Mouse (Mus musculus) MEL (cell line): ENCODE data around the gene Rhobtb3. TPM values are rescaled to one million over a fixed set of nuclear protein-coding genes. Genes with fewer than 3 reads are reported as not detected.

Experiments used
- DNase-seq: peaks from one replicate; pipeline ENCODE4 v3.0.0; 2011; ENCODE audit warnings: low read depth, low spot score
- H3K27ac ChIP-seq: 2 replicates; pipeline ENCODE4 v1.5.1; 2012; ENCODE audit warnings: low read depth, mild to moderate bottlenecking, control low read depth, low read length, moderate library complexity; ENCODE audit not compliant: control insufficient read depth
- H3K27me3 ChIP-seq, 2 experiments: fragments of 150-350 bp in 1 of 2; sonication (generic) in 1 of 2; 2 replicates each; pipeline ENCODE4 v1.6.1; 2012; ENCODE audit warnings: low read length in 2 of 2, mild to moderate bottlenecking in 2 of 2, improper control_type of control experiment in 1 of 2, moderate library complexity in 1 of 2; ENCODE audit not compliant: insufficient read depth in 2 of 2, control insufficient read depth in 1 of 2
- H3K36me3 ChIP-seq, 2 experiments: 2 replicates each; pipeline ENCODE4 v1.6.1; 2012 to 2014; ENCODE audit warnings: low read length in 2 of 2, improper control_type of control experiment in 1 of 2, inconsistent platforms in 1 of 2, mild to moderate bottlenecking in 1 of 2; ENCODE audit not compliant: insufficient read depth in 2 of 2, control insufficient read depth in 1 of 2
- H3K4me1 ChIP-seq, 2 experiments: fragments of 150-350 bp in 1 of 2; sonication (generic) in 1 of 2; 2 replicates each; pipeline ENCODE4 v1.6.1; 2012; ENCODE audit warnings: low read length in 2 of 2, improper control_type of control experiment in 1 of 2, mild to moderate bottlenecking in 1 of 2; ENCODE audit not compliant: insufficient read depth in 2 of 2, control insufficient read depth in 1 of 2
- H3K4me3 ChIP-seq, 2 experiments: fragments of 150-350 bp in 1 of 2; sonication (generic) in 1 of 2; 2 replicates each; pipeline ENCODE4 v1.5.1; 2012; ENCODE audit warnings: low read depth in 2 of 2, low read length in 2 of 2, mild to moderate bottlenecking in 2 of 2, moderate library complexity in 2 of 2, control low read depth in 1 of 2, improper control_type of control experiment in 1 of 2; ENCODE audit not compliant: control insufficient read depth in 1 of 2, insufficient read depth in 1 of 2
- H3K79me2 ChIP-seq: 2 replicates; pipeline ENCODE4 v1.6.1; 2012; ENCODE audit warnings: mild to moderate bottlenecking, low read length, moderate library complexity; ENCODE audit not compliant: control insufficient read depth, poor library complexity, insufficient read depth
- H3K9ac ChIP-seq: 2 replicates; pipeline ENCODE4 v1.6.1; 2012; ENCODE audit warnings: low read depth, mild to moderate bottlenecking, control low read depth, low read length, moderate library complexity; ENCODE audit not compliant: control insufficient read depth, poor library complexity, severe bottlenecking
- H3K9me3 ChIP-seq: fragments of 150-350 bp; sonication (generic); replicated peaks from 2 replicates; pipeline ENCODE4 v1.6.1; 2012; ENCODE audit warnings: mild to moderate bottlenecking, low read length, improper control_type of control experiment, moderate library complexity; ENCODE audit not compliant: insufficient read depth
- CHD2 ChIP-seq: IDR thresholded peaks from 2 replicates; pipeline ENCODE4 v1.6.1; 2011; ENCODE audit warnings: low read length, improper control_type of control experiment
- CTCF ChIP-seq, 3 experiments: IDR thresholded peaks in 2 of 3; conservative IDR thresholded peaks in 1 of 3; 2 replicates each; pipeline ENCODE4 v1.5.1; 2011 to 2012; ENCODE audit warnings: low read length in 3 of 3, low read depth in 2 of 3, mild to moderate bottlenecking in 2 of 3, improper control_type of control experiment in 1 of 3, inconsistent platforms in 1 of 3, mixed read lengths in 1 of 3, moderate library complexity in 1 of 3; ENCODE audit not compliant: control insufficient read depth in 1 of 3, insufficient read depth in 1 of 3, poor library complexity in 1 of 3, severe bottlenecking in 1 of 3
- E2F4 ChIP-seq: IDR thresholded peaks from 2 replicates; pipeline ENCODE4 v1.6.1; 2011; ENCODE audit warnings: low read depth, low read length, improper control_type of control experiment, borderline replicate concordance
- EP300 ChIP-seq, 2 experiments: IDR thresholded peaks; 2 replicates each; pipeline ENCODE4 v1.6.1; 2011; ENCODE audit warnings: improper control_type of control experiment in 2 of 2, low read length in 2 of 2, low read depth in 1 of 2, mild to moderate bottlenecking in 1 of 2
- ETS1 ChIP-seq: IDR thresholded peaks from 2 replicates; pipeline ENCODE4 v1.6.1; 2012; ENCODE audit warnings: low read depth, mild to moderate bottlenecking, inconsistent platforms, low read length, improper control_type of control experiment, moderate library complexity
- HCFC1 ChIP-seq: IDR thresholded peaks from 2 replicates; pipeline ENCODE4 v1.6.1; 2012; ENCODE audit warnings: low read depth, mild to moderate bottlenecking, inconsistent platforms, low read length, improper control_type of control experiment, moderate library complexity
- JUND ChIP-seq: IDR thresholded peaks from 2 replicates; pipeline ENCODE4 v1.6.1; 2011; ENCODE audit warnings: low read depth, mild to moderate bottlenecking, improper control_type of control experiment, low read length
- MAFK ChIP-seq: IDR thresholded peaks from 2 replicates; pipeline ENCODE4 v1.6.1; 2011; ENCODE audit warnings: low read depth, mild to moderate bottlenecking, low read length, improper control_type of control experiment, borderline replicate concordance
- MAX ChIP-seq: IDR thresholded peaks from 2 replicates; pipeline ENCODE4 v1.6.1; 2011; ENCODE audit warnings: low read length, improper control_type of control experiment
- MEF2A ChIP-seq: IDR thresholded peaks from 2 replicates; pipeline ENCODE4 v1.6.1; 2014; ENCODE audit warnings: low read depth, mild to moderate bottlenecking, inconsistent platforms, low read length, improper control_type of control experiment; ENCODE audit not compliant: poor library complexity, insufficient replicate concordance, severe bottlenecking; ENCODE audit errors: extremely low read depth
- MXI1 ChIP-seq: IDR thresholded peaks from 2 replicates; pipeline ENCODE4 v1.6.1; 2011; ENCODE audit warnings: mild to moderate bottlenecking, low read depth, low read length, improper control_type of control experiment
- MYB ChIP-seq: IDR thresholded peaks from 2 replicates; pipeline ENCODE4 v1.6.1; 2011; ENCODE audit warnings: mild to moderate bottlenecking, low read depth, low read length, improper control_type of control experiment
- MYC ChIP-seq: IDR thresholded peaks from 2 replicates; pipeline ENCODE4 v1.6.1; 2011; ENCODE audit warnings: low read depth, mild to moderate bottlenecking, low read length, improper control_type of control experiment, moderate library complexity
- NELFE ChIP-seq: IDR thresholded peaks from 2 replicates; pipeline ENCODE4 v1.6.1; 2011; ENCODE audit warnings: low read depth, low read length, improper control_type of control experiment
- POLR2A ChIP-seq, 2 experiments: IDR thresholded peaks; 2 replicates each; pipeline ENCODE4 v1.6.1; 2011 to 2012; ENCODE audit warnings: low read length in 2 of 2, mild to moderate bottlenecking in 2 of 2, control low read depth in 1 of 2, improper control_type of control experiment in 1 of 2, low read depth in 1 of 2, moderate library complexity in 1 of 2; ENCODE audit not compliant: control insufficient read depth in 1 of 2, insufficient read depth in 1 of 2, poor library complexity in 1 of 2
- POLR2AphosphoS2 ChIP-seq: IDR thresholded peaks from 2 replicates; pipeline ENCODE4 v1.6.1; 2011; ENCODE audit warnings: low read length, improper control_type of control experiment
- POLR2AphosphoS5 ChIP-seq: IDR thresholded peaks from 2 replicates; pipeline ENCODE4 v1.6.1; 2012; ENCODE audit warnings: low read depth, borderline replicate concordance, mild to moderate bottlenecking, inconsistent platforms, low read length, moderate library complexity, mixed read lengths
- RCOR1 ChIP-seq: IDR thresholded peaks from 2 replicates; pipeline ENCODE4 v1.6.1; 2012; ENCODE audit warnings: low read depth, mild to moderate bottlenecking, inconsistent platforms, low read length, improper control_type of control experiment
- TAL1 ChIP-seq: IDR thresholded peaks from 2 replicates; pipeline ENCODE4 v1.6.1; 2012; ENCODE audit warnings: mild to moderate bottlenecking, inconsistent platforms, low read length, moderate library complexity, mixed read lengths
- TCF12 ChIP-seq: IDR thresholded peaks from 2 replicates; pipeline ENCODE4 v1.6.1; 2014; ENCODE audit warnings: low read depth, mild to moderate bottlenecking, inconsistent platforms, low read length, improper control_type of control experiment, moderate library complexity
- USF1 ChIP-seq: IDR thresholded peaks from 2 replicates; pipeline ENCODE4 v1.6.1; 2014; ENCODE audit warnings: low read depth, mild to moderate bottlenecking, inconsistent platforms, low read length, improper control_type of control experiment, moderate library complexity
- USF2 ChIP-seq, 2 experiments: IDR thresholded peaks; 2 replicates each; pipeline ENCODE4 v1.6.1; 2011 to 2012; ENCODE audit warnings: improper control_type of control experiment in 2 of 2, low read length in 2 of 2, borderline replicate concordance in 1 of 2, inconsistent platforms in 1 of 2, low read depth in 1 of 2, mild to moderate bottlenecking in 1 of 2; ENCODE audit not compliant: insufficient read depth in 1 of 2
- ZC3H11A ChIP-seq: IDR thresholded peaks from 2 replicates; pipeline ENCODE4 v1.6.1; 2012; ENCODE audit warnings: low read depth, mild to moderate bottlenecking, inconsistent platforms, low read length, improper control_type of control experiment
- ZKSCAN1 ChIP-seq: IDR thresholded peaks from 2 replicates; pipeline ENCODE4 v1.6.1; 2012; ENCODE audit warnings: low read depth, mild to moderate bottlenecking, inconsistent platforms, low read length, improper control_type of control experiment, moderate library complexity
- ZNF384 ChIP-seq: IDR thresholded peaks from 2 replicates; pipeline ENCODE4 v1.6.1; 2012; ENCODE audit warnings: low read depth, mild to moderate bottlenecking, inconsistent platforms, low read length, improper control_type of control experiment
- polyA plus RNA-seq, 2 experiments: library from polyadenylated mRNA; stranded (reverse) in 1 of 2; unstranded in 1 of 2; fragments of >175 nt in 1 of 2; fragments of >200 nt in 1 of 2; gene quantifications; 2 replicates each; pipeline versions ENCODE4 v1.2.1 to v1.2.4; 2012; ENCODE audit warnings: low replicate concordance in 2 of 2, low read depth in 1 of 2; ENCODE audit not compliant: insufficient read length in 2 of 2, insufficient read depth in 1 of 2, missing spikeins in 1 of 2
- total RNA-seq: library from RNA; depleted of rRNA; stranded (reverse); fragments of 300-350 nt; gene quantifications from 2 replicates; pipeline ENCODE4 v1.2.3, GENCODE M21; 2012

Gene Rhobtb3
- total and polyA plus RNA-seq, 3 experiments, result not detected

DNA sequence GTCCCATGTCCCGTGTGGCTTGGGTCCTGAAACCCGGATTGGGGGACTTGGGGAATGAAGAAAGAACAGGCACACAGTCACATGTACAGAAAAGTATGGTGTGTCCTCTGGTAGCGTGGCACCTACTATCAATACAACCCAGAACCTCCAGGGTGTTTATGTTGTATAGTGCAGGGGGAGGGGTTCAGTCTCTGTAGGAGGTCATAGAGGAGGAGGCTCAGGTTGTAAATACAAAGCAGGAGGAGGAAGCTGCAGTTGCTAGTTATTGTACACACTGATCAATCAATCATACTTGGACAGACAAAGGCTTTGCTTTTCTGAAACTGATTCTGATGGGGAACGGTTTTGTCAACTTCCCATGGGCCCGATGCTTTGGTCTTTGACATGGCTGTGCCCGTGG is 112.0 kb downstream of the Rhobtb3 start:
- TF ChIP-seq MYB (no peak), JUND (no peak), ZC3H11A (no peak), E2F4 (no peak)
- Histone ChIP-seq H3K27ac (no peak overlapping the region), H3K36me3 (no peaks in the 10 kb centered on the region)

GRCm38 (mm10) chr13:75830708-75831107 is 113.0 kb downstream of the Rhobtb3 start:
- no peak overlapping the region for H3K4me3 ChIP-seq
- no peak overlapping the region for H3K9ac ChIP-seq
- DNase-seq, result no peak
- no peaks in the 10 kb centered on the region for H3K36me3 ChIP-seq
- H3K27me3 ChIP-seq, result no peaks in the 10 kb centered on the region; a peak in 1 of 4 replicates
- no peaks in the 10 kb centered on the region for H3K9me3 ChIP-seq
- TF ChIP-seq POLR2AphosphoS2 (no peak), ZKSCAN1 (no peak), POLR2A (IDR thresholded peaks at IDR 0.05; ENCODE audit: control insufficient read depth in 1 of 2, insufficient read depth in 1 of 2, low read depth in 1 of 2, low read length in 2 of 2, poor library complexity in 1 of 2) (no peak), JUND (no peak), USF2 (IDR thresholded peaks at IDR 0.05; ENCODE audit: borderline replicate concordance in 1 of 2, insufficient read depth in 1 of 2, low read depth in 1 of 2, low read length in 2 of 2) (no peak), TAL1 (no peak), ZNF384 (no peak), CTCF (IDR thresholded peaks at IDR 0.05 in 2 of 3, conservative IDR thresholded peaks at IDR 0.05 in 1 of 3; ENCODE audit: control insufficient read depth in 1 of 3, insufficient read depth in 1 of 3, low read depth in 2 of 3, low read length in 3 of 3, poor library complexity in 1 of 3, severe bottlenecking in 1 of 3) (no peak), ZC3H11A (no peak), HCFC1 (no peak), MAX (no peak), MYC (no peak), CHD2 (no peak), E2F4 (no peak), MXI1 (no peak)
- no peaks in the 10 kb centered on the region for H3K4me1 ChIP-seq
- H3K79me2 ChIP-seq, result no peaks in the 10 kb centered on the region
- no peak overlapping the region for H3K27ac ChIP-seq

More for the DNA sequence above, 112.0 kb downstream of the Rhobtb3 start:
- H3K4me3 ChIP-seq, result no peak overlapping the region
- H3K4me1 ChIP-seq, result no peaks in the 10 kb centered on the region
- no peak overlapping the region for H3K9ac ChIP-seq
- DNase-seq, result no peak
- H3K9me3 ChIP-seq, result no peaks in the 10 kb centered on the region
- no peaks in the 10 kb centered on the region; a peak in 1 of 4 replicates for H3K27me3 ChIP-seq
- H3K79me2 ChIP-seq, result no peaks in the 10 kb centered on the region

DNA sequence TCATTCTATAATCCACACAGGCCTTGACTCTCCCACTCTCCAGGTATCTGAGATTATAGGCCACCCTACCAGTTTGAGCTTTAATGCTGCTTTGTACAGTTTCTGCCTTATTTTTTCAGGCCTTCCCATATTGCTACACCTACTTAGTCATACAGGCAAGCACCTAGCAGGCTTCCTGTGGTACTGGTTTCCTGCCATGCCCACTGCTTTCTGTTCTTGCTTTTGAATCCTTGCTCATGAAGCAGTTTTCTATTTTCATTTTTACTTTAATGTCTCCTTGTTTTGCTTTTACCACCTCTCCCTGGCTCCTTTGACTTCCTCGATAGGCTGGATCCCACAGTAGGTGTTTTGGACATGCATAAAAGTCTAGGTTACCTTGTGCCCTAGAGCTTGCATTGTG is 118.3 kb downstream of the Rhobtb3 start:
- H3K4me3 ChIP-seq, result no peak overlapping the region
- TF ChIP-seq MAX, result no peak
- no peak for TF ChIP-seq TCF12
- no peak for TF ChIP-seq EP300 (IDR thresholded peaks at IDR 0.05; ENCODE audit: low read depth in 1 of 2, low read length in 2 of 2)
- no peak for TF ChIP-seq ZNF384
- no peak for TF ChIP-seq NELFE
- no peak for TF ChIP-seq RCOR1
- TF ChIP-seq MAFK, result no peak
- no peak for TF ChIP-seq POLR2AphosphoS5
- TF ChIP-seq MEF2A, result no peak
- TF ChIP-seq MXI1, result no peak
- TF ChIP-seq POLR2AphosphoS2, result no peak
- TF ChIP-seq USF1, result no peak
- no peak for TF ChIP-seq USF2 (IDR thresholded peaks at IDR 0.05; ENCODE audit: borderline replicate concordance in 1 of 2, insufficient read depth in 1 of 2, low read depth in 1 of 2, low read length in 2 of 2)
- TF ChIP-seq ETS1, result no peak
- TF ChIP-seq, all 39 proteins: peak for 0
- Histone ChIP-seq H3K4me1 (peaks cover 0 to 5% of the 10 kb centered on the region in 2 experiments; a peak in 2 of 4 replicates), H3K27ac (no peak overlapping the region), H3K9ac (no peak overlapping the region), H3K36me3 (no peaks in the 10 kb centered on the region), H3K27me3 (no peaks in the 10 kb centered on the region), H3K79me2 (no peaks in the 10 kb centered on the region), H3K9me3 (no peaks in the 10 kb centered on the region)
- DNase-seq, result no peak
